Mouse (Mus musculus): Measurements from ENCODE around the gene Phf23.

Phf23 gene

DNA sequence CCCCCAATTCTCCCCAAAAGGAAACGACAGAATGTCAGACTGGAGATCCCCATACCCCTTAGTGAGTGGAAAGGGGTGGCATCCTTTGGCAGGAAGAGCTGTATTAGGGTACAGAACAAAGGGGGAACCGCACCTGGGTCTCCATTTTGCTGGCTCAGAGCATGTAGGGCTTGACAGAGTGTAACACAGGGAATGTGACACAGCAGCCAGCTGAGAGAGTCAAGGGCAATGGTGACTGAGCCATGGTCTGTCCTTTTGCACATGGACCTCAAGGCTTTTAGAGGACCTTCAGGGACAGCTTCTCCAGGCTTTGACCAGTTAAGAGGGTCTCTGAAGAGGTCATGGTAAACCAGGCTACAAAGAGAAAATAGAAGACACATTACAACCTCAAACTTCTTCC is 20.7 kb upstream of the Phf23 start:
- no peak for DNase-seq (ENCODE audit: low spot score)

DNA sequence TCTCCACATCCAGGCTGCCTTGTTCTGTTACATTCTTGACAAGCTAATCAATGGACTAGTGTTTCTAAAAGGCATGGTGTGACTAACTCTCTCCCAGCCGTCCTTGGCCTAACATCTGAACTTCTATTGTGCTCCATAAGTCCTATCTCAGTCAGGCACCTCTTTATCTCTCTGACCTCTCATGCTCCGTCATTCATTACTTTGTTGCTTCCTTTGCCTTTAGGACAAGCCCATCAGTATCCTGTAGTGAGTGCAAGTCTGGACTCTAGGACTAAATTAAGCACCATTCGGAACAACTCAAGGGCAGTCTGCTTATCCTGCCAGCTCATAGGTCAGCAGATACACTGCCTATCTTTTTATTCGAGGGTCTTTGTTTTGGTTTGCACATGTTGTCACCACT is 19.3 kb upstream of the Phf23 start:
- DNase-seq (ENCODE audit: low spot score) = no peak

DNA sequence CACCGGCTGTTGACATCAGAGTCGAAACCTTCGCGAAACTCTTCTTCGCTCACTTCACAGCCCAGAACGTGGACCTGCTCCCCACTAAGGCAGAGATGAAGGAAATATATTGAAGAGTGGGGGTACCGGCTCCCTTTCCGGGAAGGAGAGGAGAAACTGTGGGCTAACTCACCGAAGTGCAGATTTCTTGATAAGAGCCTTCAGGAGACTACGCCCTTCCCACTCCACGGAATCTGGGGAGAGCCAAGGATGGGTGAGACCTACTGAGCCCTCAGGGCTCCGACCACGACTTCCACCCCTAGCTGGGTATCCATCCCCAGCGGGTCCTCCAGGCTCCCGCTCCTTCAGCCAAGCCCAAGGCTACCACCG is 15.8 kb upstream of the Phf23 start:
- no peak for DNase-seq (ENCODE audit: low spot score)

DNA sequence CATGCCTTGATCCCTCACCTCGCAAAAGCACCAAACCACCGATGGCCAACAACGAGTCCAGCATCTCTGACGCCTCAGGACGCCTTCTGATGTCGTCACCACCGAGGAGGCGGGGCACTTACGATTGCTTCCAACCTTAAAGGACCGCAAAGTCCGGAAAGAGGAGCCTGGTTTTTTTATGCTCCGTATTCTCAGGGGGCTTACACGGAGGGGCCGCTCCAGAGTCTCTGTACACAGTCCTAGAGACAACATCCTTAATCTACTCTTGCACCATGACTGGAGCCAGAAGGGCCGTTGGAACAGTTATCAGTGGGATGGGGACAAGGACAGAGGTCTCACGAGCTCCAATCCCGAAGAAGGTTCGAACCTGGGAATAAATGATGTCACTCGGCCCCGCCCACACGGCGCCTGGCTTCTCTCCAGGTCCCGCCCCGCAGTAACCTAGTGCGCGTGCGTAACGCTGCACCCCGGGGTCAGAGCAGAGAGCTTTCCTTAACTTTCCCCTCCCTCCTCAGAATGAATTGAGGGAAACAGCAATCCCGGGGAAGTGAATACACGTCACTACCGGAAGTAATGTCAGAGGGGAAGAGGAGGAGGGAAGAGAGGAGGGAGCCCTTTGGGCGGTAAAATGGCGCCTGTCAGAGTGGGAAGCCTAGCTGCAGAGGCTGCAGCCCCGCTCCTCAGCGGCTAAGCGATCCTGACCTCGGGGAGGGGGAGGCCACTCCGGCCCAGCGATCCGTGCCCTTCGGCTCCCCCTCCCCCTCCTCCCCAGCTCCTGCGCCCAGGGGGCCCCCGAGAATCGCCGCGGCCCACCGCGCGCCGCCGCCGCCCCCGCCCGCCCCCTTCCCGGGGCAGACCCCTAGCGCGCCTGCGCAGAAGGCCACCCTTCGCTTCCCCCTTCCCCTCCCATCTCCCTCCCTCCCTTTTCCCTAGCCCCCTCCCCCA is 15.1 kb upstream of the Phf23 start:
- peak; percentile 99 for DNase-seq (ENCODE audit: low spot score)

DNA sequence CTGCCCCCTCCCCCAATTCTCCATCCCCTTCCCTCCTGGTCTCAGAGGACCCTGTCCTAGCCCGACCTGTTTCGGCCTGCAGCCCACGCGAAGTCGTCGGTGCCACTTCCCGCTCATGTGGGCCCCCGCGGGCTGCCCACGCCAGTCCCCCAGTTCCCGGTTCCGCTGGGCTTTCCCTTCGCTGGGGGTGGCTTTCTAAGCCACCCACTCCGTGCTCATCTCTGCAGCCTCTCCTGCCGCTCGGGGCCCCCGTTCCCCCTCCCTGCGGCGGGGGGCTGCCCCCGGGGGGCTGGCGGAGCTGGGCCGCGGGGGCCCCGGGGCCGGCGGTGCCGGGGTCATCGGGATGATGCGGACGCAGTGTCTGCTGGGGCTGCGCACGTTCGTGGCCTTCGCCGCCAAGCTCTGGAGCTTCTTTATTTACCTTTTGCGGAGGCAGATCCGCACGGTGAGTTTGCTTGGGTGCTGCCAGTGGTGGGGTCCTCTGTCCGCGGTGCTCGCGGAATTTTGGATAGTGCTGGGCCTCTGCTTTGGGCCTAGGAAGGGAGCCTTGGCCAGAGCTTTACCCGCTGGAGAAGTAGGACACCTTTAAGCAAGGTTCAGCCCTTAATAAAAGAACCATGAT is 14.3 kb upstream of the Phf23 start, which contains the start of gene Ctdnep1:
Ctdnep1 (plus strand) TSS at position 16 of the 622 bp plus-strand sequence.
- DNase-seq (ENCODE audit: low spot score) = no peak

DNA sequence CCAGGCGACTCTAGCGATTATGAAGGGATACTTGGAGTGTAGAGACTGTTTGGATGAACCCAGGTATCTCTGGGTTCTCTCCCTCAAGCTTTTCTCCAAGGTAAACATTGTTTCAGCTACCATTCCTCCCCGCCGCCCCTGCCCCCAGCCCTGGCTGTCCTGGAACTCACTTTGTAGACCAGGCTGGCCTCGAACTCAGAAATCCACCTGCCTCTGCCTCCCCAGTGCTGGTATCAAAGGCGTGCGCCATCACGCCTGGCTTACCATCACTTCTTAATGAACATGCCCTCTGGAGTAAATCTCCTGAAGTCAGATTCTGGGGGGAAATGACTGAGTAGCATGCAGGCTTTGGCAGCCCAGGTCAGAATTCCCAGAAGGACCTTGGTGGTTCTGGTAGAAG is 13.4 kb upstream of the Phf23 start, which contains the start of gene Elp5:
Elp5 (minus strand) TSS at position 293 of the 400 bp plus-strand sequence.
- no peak for DNase-seq (ENCODE audit: low spot score)

DNA sequence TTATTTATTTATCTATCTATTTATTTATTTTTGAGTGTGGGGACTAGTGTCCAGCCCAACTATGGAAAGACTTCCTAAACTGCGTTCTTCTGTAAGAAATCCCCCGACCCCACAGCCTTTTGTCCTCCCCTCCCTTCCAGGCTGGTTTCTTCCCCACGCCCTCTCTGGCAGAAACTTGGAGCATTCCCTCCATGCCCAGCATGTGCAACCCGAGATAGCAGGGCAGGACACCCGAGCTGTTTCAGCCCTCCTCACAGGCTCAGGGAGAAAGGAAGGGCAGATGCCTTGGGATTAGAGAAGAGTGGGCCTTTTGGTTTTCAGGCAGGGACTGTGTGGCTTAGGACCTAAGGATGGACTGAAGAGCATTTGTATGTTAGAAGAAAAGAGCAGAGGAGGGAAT is 12.7 kb upstream of the Phf23 start:
- no peak for DNase-seq (ENCODE audit: low spot score)

DNA sequence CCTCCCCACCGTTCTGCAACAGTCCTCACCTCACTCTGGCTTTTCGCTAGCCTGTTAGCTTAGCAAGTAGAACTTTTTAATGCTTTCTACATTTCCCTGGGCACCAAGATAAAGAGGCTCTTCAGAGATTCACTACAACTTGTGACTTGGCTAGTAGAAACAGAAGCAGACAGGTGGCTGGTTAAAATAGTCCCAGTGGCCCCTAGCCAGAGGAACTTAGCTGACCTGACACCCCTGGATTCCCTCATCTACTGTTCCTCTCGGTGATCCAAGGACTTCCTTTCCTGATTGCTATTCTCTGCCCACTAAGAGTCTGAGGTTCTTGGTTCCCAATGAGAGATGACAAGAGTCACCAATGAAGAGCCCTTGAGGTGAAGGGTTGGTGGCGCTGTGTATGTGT is 12.2 kb upstream of the Phf23 start:
- no peak for DNase-seq (ENCODE audit: low spot score)

DNA sequence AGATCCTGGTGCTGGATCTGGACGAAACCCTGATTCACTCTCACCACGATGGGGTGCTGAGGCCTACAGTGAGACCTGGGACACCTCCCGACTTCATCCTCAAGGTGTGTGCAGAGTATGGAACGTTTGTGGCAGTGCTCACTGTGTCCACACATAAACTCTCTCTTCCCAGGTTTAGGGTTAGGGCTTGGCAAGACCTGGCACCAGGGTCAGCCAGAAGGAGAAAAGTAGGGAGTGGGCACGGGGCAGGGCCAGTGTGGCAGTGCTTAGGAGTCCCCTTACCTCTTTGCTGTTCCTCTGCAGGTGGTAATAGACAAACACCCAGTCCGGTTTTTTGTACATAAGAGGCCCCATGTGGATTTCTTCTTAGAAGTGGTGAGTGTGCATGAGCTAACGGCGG is 11.1 kb upstream of the Phf23 start:
- no peak for DNase-seq (ENCODE audit: low spot score)

DNA sequence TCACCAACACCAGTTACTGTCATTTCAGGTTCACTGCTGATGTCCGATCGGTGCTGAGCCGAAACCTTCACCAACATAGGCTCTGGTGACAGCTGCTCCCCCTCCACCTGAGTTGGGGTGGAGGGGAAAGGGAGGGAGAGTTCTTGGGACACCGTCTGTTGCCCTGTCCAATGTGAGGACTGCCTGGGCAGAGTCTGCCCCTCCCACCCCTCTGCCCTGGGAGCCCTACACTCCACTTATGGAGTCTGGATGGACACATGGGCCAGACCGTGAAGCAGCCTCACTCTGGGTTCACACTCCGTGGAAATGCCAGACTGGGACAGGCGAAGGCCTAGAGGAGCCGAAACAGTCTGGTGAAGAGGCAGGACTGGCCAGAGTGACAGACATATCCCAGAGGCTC is 5.6 kb upstream of the Phf23 start:
- no peak for DNase-seq (ENCODE audit: low spot score)

DNA sequence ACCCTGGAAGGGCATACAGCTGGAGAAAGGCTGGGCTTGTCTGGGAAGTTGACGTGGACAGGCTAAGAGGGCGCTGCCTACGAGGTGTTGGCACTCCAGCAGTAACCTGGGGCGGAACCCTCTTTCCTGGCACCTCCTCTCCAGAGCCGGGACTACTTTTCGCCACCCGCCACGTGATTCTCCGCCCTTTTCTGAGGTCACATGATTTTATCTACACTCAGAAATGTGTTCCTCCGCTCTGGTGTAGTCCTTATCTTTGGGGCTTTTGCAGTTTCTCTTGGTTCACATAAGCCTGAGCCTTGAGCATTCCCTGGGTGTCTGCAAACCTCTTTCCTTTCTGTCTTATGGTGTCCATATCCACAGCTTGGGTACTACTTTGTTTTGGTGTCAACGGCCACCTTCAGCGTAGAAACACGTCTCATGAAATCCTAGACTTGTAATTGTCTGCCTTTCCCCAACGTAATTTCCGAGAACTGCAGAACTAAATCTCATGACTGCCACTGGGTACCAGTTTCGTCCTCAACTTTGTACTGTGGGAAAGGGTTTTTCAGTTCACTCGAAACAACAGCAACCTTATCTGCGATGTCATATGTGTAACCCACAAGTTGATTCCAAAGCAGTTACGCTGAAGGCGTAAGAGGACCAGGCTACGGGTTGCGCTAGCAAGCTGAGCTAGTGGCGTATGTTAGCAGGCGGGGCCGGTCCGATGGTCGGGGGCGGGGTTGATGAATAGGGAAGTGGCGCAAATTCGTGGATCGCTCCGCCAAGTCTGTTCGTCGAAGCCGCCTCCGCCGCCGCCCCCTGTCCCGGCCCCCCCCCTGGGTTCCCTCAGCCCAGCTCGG is 4.5 kb upstream of the Phf23 start, which contains the start of gene Gabarap:
Gabarap (plus strand) TSS at position 294 of the 842 bp plus-strand sequence.
- DNase-seq (ENCODE audit: low spot score) = peak; percentile 93

DNA sequence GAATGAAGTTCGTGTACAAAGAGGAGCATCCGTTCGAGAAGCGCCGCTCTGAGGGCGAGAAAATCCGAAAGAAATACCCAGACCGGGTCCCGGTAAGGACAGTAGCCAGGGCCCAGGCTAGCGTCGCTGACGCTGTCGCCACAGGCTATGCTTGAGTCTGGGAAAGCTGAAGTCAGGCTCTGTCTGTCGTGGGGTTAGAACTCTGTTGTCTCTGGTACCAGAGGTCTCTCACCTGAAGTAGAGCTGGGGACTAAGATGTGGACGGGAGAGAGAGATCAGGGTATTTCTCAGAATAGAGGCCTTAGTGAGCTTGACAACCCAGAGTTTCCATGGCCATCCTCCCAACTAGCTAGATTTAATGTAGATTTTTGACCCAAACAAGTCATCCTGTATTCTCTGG is 3.9 kb upstream of the Phf23 start:
- no peak for DNase-seq (ENCODE audit: low spot score)

DNA sequence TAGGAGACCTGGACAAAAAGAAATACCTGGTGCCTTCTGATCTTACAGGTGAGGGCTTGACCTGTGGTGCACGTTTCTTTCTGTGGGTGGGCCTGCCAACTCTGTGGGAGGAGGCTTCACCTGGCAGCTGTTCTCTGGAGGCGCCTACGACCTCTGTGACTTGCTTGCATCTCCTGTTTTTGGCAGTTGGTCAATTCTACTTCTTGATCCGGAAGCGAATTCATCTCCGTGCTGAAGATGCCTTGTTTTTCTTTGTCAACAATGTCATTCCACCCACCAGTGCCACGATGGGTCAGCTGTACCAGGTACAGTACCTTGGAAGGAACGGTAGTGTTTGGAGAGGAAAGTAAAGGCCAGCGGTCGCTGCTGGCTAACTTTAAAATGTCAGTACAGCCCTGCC is 3.2 kb upstream of the Phf23 start:
- no peak for DNase-seq (ENCODE audit: low spot score)

DNA sequence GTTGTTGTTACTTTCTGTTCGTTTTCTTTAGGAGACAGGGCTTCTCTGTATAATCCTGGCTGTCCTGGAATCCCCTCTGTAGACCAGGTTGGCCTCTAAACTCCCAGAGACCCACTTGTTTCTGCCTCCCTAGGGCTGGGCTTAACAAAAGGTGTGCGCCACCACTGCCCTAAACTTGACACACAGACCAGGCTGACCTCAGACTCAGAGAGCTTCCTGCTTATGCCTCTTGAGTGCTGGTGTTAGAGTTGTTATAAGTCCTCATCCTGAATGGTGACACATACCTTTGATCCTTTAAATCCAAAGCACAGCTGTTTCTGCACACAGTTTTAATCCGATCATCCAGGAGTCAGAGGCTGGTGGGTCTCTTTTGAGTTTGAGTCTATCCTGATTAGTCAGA is 2.6 kb upstream of the Phf23 start:
- DNase-seq (ENCODE audit: low spot score) = no peak

DNA sequence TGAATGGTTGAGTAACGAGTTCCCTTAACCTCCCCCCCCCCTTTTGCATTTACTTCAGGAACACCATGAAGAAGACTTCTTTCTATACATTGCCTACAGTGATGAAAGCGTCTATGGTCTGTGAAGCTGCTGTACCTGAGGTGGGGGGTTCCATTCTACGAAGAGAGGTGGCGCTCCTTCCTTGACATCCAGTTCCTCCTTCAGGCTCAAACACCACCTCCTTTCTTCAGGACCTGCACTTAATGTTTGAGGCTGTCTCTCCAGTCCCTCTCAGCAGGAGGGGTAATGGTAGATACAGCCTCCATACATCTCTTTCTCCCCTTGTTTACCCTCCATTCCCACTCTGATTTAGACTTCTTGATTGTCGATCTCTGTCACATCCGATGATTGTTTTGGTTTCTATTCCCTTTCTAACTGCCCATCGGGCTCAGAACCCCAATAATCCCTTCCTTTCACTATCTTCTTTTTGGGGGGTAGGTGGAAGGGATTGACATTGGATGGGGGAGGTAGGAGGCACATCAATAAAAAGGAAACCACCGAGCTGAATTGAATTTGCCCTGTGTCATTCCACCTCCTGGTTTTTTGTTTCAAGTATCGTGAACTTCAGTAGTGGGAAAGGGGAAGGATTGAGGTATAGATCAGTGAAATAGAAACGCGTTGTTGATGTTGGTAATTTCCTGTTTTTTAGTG is 1.0 kb upstream of the Phf23 start:
- DNase-seq (ENCODE audit: low spot score) = no peak

DNA sequence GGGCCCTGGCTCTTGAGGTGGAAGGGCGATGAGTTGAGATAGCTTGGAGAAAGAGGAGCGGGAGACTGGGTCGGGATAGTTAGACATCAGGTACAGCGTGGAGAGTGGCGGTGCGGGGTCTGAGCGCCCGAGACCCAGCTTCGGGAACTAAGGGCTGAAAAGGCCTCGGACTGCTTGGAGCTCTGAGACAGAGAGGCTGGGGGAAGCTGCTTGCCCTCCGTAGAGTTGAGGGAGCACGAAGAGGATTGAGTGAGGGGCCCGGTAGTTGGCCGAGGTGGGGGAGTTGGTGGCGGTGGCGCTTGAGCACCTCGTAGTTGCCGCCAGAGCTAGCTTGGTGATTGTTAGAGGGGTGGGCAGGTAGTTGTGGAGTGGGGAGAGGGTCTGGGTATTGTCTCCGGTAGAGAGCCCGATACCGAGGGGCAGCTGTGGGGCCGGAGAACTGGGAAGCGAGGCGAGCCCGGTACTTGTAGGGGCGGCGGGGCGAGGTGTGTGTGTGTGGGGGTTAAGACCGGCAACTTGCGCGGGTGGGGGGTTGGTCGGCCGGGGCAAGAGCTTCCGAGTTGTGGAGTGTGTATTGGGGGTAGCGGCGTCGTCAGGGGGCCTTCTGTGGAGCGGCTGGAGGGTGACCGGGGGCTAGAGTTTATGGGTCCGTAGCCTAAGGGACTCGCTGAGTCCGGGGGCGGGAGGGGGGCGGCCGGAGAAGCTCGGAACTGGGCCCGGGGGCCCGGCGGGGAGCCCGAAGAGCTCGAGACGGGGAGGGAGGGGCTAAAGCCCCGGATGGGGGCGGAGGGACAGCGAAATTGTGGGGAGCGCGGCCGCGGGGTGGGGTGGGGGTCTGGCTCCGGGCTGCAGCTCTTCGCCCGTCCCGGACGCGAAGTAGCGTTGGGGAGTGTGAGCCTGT is 834 bp downstream of the Phf23 start:
- DNase-seq (ENCODE audit: low spot score) = no peak

DNA sequence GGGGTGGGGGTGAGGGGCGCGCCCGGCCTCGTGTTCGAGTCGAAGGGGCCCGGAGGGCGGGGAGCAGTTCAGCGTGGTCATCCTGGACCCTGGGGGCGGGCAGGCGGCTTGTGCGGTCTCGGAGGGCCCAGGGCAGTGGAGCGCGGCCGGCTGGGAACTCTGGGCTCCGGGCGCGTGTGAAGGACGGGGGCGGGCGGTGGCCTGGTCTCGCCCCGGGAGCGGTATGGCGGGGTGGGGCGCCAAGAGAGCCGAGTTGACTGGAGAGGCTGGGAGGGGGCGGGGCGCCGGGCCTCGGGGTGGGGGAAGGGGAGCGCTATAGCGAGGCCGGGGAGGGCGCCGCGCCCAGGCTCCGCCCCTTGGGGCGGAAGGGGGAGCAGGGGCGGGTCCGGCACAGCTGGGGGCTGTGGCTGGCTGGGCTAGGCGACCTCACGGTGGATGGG is 1.5 kb downstream of the Phf23 start:
- DNase-seq (ENCODE audit: low spot score) = peak; percentile 72

DNA sequence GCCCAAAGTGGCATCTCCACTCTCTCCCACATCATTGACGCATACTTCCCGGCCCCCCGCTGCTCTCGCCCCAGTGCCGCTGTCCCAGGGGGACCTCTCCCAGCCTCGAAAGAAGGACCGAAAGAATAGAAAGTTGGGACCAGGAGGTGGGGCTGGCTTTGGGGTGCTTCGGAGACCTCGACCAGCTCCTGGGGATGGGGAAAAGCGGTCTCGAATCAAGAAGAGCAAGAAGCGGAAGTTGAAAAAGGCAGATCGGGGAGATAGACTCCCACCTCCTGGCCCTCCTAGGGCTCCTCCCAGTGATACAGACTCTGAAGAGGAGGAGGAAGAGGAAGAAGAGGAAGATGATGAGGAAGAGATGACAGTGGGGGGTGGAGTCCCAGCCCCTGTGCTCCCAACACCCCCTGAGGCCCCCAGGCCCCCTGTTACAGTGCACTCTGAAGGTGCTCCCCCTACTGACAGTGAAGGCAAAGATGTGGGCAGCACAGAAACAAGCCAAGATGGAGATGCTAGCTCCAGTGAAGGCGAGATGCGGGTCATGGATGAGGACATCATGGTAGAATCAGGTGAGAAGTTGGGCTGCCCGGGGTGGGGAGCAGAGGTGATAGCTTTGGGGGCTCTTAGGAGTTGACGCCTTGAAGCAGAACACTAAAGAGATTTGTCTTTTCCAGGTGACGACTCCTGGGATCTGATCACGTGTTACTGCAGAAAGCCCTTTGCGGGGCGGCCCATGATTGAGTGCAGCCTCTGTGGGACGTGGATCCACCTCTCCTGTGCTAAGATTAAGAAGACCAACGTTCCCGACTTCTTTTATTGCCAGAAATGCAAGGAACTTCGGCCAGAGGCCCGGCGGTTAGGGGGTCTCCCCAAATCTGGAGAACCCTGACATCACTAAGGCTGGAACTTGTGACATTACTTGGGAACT is 3.3 kb downstream of the Phf23 start:
- DNase-seq (ENCODE audit: low spot score) = no peak

DNA sequence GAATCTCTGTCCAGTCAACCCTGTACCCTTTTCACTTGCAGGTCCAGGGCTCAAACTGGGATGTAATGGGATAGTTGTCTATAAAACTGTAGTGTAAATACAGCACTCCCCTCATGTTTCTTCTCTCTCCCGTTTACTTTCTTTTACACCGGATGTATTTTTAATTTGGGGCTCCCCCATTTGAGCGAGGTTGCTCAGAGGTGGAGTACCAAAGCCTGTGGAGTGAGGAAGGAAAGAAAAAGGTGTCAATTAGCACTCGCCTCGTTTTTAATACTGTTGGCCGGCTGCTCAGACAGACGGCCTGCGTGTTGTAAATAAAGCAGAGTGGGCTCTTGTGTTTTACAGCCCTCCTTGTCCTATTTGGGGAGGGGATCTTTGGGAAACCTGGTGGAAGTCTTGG is 4.1 kb downstream of the Phf23 start:
- no peak for DNase-seq (ENCODE audit: low spot score)
